Mouse (Mus musculus) lung, adult 2 months (tissue): ENCODE measurements at regions not wholly inside any gene's neighbourhood (a gene's known extent, or its start where the extent isn't known, plus 50 kb on each side); places are given as distances from the start of the nearest gene placed in this dataset.

Experiments used
- DNase-seq: peaks from one replicate; pipeline ENCODE4 v3.0.0; 2022
- H3K4me1 ChIP-seq: fragments of 200-500 bp; 2 replicates; pipeline ENCODE4 v1.6.1; 2011; ENCODE audit warnings: low read length; ENCODE audit not compliant: control insufficient read depth, insufficient read depth
- H3K4me3 ChIP-seq: fragments of 200-500 bp; replicated peaks from 2 replicates; pipeline ENCODE3; 2011; ENCODE audit warnings: low read depth, mild to moderate bottlenecking, control low read depth, low read length; ENCODE audit errors: extremely low read depth
- CTCF ChIP-seq: fragments of 200-500 bp; IDR thresholded peaks from 2 replicates; pipeline ENCODE4 v1.5.1; 2011; ENCODE audit warnings: mild to moderate bottlenecking, low read length, control low read depth; ENCODE audit not compliant: insufficient read depth
- POLR2A ChIP-seq: fragments of 200-500 bp; IDR thresholded peaks from 2 replicates; pipeline ENCODE4 v1.6.1; 2011; ENCODE audit warnings: low read depth, mild to moderate bottlenecking, control low read depth, low read length, borderline replicate concordance; ENCODE audit errors: extremely low read depth
- WGBS: fragments of 180-500 bp; shearing (Covaris S2); methylation state at CpG from one replicate; pipeline ENCODE4 v1.1.7; 2018; 5-methylcytosine and 5-hydroxymethylcytosine counted together

DNA sequence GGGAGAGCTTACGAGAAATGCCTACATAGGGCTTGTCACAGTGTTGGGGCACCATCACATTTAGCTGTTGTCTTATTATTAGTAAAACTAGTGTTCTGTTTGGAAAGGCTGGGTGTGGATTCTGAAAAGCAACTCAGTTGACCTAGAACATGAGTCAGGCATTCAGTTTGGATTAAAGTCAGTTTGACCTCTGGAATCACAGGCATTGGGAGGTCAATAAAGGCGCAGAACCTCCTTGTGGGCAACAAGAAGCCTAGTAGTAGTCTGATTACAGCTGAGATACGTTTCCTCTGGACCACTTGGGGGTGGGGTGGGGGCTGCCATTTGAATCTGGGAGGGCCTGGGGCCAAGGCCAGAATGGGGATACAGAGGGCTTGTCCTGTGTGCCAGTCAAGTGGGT lies 52.1 kb upstream of the Map3k1 start:
- DNase-seq = no peak
- Histone ChIP-seq H3K4me3 (no peak overlapping the region), H3K4me1 (no peaks in the 10 kb centered on the region; the same call in 1 of the 2 replicates)
- 85% methylated on average over 3 of the region's 3 CpGs for WGBS
- no peak for TF ChIP-seq CTCF
- TF ChIP-seq POLR2A = no peak

- H3K4me1 ChIP-seq = no peaks in the 10 kb centered on the region; the same call in 1 of the 2 replicates
- no peak for DNase-seq
- TF ChIP-seq CTCF (no peak), POLR2A (no peak)
- whole genome bisulfite sequencing = 63% methylated on average over 8 of the region's 8 CpGs
- H3K4me3 ChIP-seq = no peak overlapping the region
These were observed 53.5 kb upstream of the Map3k1 start for GRCm38 (mm10) chr13:111862316-111862715.

- WGBS = 96% methylated on average over 7 of the region's 7 CpGs
- H3K4me3 ChIP-seq = no peak overlapping the region
- H3K4me1 ChIP-seq = no peaks in the 10 kb centered on the region; the same call in none of the 2 replicates
- no peak for DNase-seq
- TF ChIP-seq POLR2A (no peak), CTCF (no peak)
These were observed 57.2 kb upstream of the Map3k1 start for GRCm38 (mm10) chr13:111865956-111866355.

GRCm38 (mm10) chr13:111867261-111867660 lies 58.5 kb upstream of the Map3k1 start:
- H3K4me3 ChIP-seq = no peak overlapping the region
- no peak for DNase-seq
- H3K4me1 ChIP-seq = no peaks in the 10 kb centered on the region; the same call in none of the 2 replicates
- TF ChIP-seq CTCF (no peak), POLR2A (no peak)
- 83% methylated on average over 2 of the region's 2 CpGs for WGBS

DNA sequence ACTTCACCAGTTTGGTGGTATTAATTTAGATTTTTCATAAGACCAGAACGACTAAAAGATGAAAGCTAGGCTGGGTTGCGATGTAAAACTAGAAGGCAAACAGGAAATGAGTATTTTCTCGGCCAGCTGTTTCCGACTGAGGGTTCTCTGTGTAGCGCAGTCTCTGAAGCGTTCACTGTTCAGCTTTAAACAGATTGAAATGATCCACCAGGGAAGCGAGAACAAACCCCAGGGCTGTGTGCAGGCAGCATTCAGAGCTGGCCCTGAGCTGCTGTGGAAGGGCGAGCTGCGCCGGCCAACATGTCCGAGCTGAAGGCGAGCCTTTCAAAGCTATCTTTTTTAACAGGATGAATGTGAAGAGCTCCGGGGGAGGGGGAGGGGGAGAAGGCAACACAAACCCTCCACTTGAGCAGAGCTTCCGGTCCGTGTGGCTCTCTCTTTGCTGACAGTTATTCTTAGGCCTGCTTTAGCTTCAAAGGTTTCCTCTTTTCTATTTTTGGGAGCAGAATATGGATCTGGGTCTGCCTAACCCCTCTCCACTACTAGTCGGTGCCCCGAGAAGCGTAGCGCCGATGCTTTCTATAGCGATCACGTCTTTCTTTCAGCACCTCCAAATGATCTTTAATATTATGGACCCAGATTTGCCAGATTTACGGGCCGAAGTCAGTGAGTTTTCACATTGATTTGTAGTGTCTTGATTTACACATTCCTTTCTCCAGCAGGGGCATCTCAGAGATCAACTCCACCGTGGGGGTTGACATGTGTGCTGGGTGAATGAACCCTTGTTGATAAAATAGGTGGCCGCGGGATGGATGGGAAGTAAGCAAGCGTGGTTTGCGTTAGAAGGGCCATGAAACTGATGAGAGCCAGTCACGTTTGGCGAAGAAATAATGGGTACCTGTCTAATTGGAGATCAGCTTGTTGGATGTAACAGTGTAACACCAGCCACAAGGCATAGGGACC lies 59.3 kb upstream of the Map3k1 start:
- TF ChIP-seq CTCF (no peak), POLR2A (no peak)
- Histone ChIP-seq H3K4me3 (peak overlapping the region; percentile 48), H3K4me1 (no peaks in the 10 kb centered on the region; the same call in none of the 2 replicates)
- peak; percentile 17 for DNase-seq
- WGBS = 20% methylated on average over 31 of the region's 31 CpGs

DNA sequence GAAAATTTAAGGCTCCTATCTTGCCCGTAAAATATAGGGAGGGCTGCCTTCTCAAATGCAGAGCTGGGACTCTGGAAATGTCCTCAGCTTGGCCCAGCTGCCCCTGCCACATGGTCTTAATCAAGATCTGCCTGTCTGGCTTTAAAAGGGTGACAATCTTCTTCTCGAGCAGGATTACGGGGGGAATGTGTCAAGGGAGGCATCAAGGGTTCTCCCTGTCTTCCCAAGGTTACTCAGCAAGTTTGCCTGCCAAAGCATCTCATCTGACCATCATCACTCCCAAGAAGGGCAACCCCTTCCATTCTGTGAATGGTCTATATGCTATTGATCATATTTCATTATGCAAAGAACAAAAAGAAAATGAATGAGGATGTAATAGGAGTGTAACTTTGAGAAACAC lies 60.2 kb upstream of the Map3k1 start:
- Histone ChIP-seq H3K4me1 (no peaks in the 10 kb centered on the region; the same call in none of the 2 replicates), H3K4me3 (no peak overlapping the region)
- DNase-seq = no peak
- WGBS = 70% methylated on average over 3 of the region's 3 CpGs
- TF ChIP-seq POLR2A (no peak), CTCF (no peak)

- WGBS = 58% methylated on average over 17 of the region's 17 CpGs
- no peak overlapping the region for H3K4me3 ChIP-seq
- TF ChIP-seq POLR2A (no peak), CTCF (no peak)
- no peak for DNase-seq
- H3K4me1 ChIP-seq = no peaks in the 10 kb centered on the region; the same call in none of the 2 replicates
These were observed 61.1 kb upstream of the Map3k1 start for GRCm38 (mm10) chr13:111869771-111870437.

DNA sequence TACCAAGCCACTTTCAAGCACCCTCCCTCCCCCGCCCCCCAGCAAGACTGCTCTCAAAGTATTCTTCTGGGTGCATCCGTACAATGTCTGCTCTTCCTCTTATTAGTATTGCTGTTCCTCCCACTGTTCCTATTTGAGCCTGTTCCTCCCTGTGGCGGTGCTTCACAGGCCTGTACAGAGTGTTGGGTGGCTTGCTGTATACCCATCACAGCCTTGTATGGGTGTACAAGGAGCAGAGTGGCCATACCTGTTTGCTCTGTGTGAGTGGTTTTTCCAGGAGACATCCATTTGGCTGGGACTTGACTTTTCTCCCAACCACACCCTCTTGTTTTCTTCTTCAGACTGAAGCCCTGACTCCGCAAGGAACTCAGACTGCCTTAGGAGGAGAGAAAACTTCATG lies 61.7 kb upstream of the Map3k1 start:
- Histone ChIP-seq H3K4me1 (no peaks in the 10 kb centered on the region; the same call in none of the 2 replicates), H3K4me3 (no peak overlapping the region)
- no peak for DNase-seq
- 83% methylated on average over 4 of the region's 4 CpGs for WGBS
- TF ChIP-seq POLR2A = no peak
- no peak for TF ChIP-seq CTCF

DNA sequence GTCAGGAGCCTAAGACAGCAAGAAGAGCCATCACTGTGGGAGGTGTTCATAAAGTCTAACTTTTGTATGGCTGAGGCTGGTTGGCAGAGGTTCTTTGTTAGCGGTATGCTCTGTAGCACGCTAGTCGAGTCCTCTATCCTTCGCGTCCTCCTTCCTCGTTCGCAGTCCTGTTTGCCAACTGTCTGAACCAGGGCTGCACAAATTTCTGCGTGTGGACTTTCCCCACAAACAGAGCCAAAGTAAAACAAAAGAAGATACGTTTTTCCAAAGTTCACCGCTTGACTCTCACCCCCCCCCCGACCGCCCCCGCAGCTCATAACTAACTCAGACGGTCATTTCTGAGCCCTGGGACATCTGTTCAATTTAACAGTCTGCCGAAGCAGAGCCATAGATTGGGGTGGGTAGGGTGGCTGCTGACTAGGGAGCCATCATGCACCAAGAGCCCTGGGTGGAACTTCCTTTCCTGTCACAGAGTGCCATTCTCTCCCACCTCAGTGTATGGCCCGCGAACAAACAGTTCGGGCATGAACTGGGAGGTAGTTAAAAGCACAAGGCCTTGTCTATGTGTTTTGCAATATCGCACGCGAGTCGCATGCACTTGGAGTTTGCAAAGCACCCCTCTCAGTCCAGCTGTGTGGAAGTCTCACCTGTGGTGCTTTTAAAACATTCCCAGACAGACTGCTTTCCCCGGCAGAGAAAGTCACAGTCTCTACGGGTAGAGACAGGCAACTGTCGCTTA lies 63.0 kb upstream of the Map3k1 start:
- H3K4me3 ChIP-seq = no peak overlapping the region
- DNase-seq = no peak
- no peaks in the 10 kb centered on the region; the same call in none of the 2 replicates for H3K4me1 ChIP-seq
- 91% methylated on average over 25 of the region's 25 CpGs for WGBS
- no peak for TF ChIP-seq POLR2A
- TF ChIP-seq CTCF = no peak
